Mouse (Mus musculus) limb, embryonic 10.5 days (tissue): ENCODE data around the gene Camta1. TPM values are rescaled to one million over a fixed set of nuclear protein-coding genes. Genes with fewer than 3 reads are reported as not detected.

ENCODE experiments used
- DNase-seq: peaks from one replicate; pipeline ENCODE4 v3.0.0-alpha.2; 2017; ENCODE audit warnings: low spot score
- H3K27ac ChIP-seq: fragments of 300-500 bp; sonication (generic); 2 replicates; pipeline ENCODE4 v1.5.1; 2016; ENCODE audit warnings: mild to moderate bottlenecking
- H3K27me3 ChIP-seq: fragments of 300-500 bp; sonication (generic); 2 replicates; pipeline ENCODE4 v1.6.1; 2016; ENCODE audit warnings: low read depth, mild to moderate bottlenecking; ENCODE audit not compliant: poor library complexity, severe bottlenecking
- H3K36me3 ChIP-seq: fragments of 300-500 bp; sonication (generic); 2 replicates; pipeline ENCODE4 v1.6.1; 2016; ENCODE audit warnings: mild to moderate bottlenecking, moderate library complexity
- H3K4me1 ChIP-seq: fragments of 300-500 bp; sonication (generic); 2 replicates; pipeline ENCODE4 v1.6.1; 2016
- H3K4me3 ChIP-seq: fragments of 300-500 bp; sonication (generic); 2 replicates; pipeline ENCODE4 v1.5.1; 2016; ENCODE audit warnings: mild to moderate bottlenecking, moderate library complexity
- H3K9me3 ChIP-seq: fragments of 300-500 bp; sonication (generic); replicated peaks from 2 replicates; pipeline ENCODE4 v1.6.1; 2016; ENCODE audit warnings: mild to moderate bottlenecking
- WGBS: fragments of 180-500 bp; shearing (Covaris S2); methylation state at CpG from one replicate; pipeline ENCODE4 v1.1.7; 2016; 5-methylcytosine and 5-hydroxymethylcytosine counted together
- polyA plus RNA-seq: library from polyadenylated mRNA; unstranded; fragments of >200 nt; fragmentation: Nextera tagmentation; extraction: Ambion mirVana; gene quantifications from 2 replicates; pipeline ENCODE4 v1.2.1, GENCODE M21; 2016

Gene Camta1
- polyA plus RNA-seq, 1 experiment from 2014 or later = 102 TPM

DNA sequence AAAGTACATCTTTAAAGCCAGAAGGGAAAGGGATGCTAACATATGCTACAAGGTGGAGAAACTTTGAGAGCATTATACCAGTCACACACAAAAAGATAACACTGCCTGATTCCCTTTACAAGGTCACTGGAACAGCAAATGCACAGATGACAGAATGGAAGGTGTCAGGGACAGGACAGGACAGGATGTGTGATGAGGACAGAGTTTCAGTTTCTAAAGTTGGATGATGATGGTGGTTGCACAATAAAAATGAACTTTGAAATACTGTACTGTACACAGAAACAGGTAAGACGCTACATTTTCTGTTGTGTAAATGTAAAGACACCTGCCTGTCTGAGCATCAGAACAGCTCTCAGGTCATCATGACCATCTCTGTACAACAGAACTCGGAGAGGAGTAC, 57.5 kb downstream of the Camta1 start:
- Histone ChIP-seq H3K4me1 (no peaks in the 10 kb centered on the region), H3K27ac (no peak overlapping the region), H3K9me3 (no peaks in the 10 kb centered on the region), H3K4me3 (no peak overlapping the region), H3K27me3 (no peaks in the 10 kb centered on the region), H3K36me3 (no peaks in the 10 kb centered on the region)
- 93% methylated on average over 2 of the region's 2 CpGs for WGBS
- DNase-seq = no peak

- no peak overlapping the region for H3K27ac ChIP-seq
- H3K36me3 ChIP-seq = no peaks in the 10 kb centered on the region
- H3K4me1 ChIP-seq = no peaks in the 10 kb centered on the region
- 88% methylated on average over 2 of the region's 2 CpGs for WGBS
- no peak for DNase-seq
- H3K27me3 ChIP-seq = no peaks in the 10 kb centered on the region
- H3K4me3 ChIP-seq = no peak overlapping the region
- no peaks in the 10 kb centered on the region for H3K9me3 ChIP-seq
Observed at GRCm38 (mm10) chr4:151798630-151799029, 63.0 kb downstream of the Camta1 start.

DNA sequence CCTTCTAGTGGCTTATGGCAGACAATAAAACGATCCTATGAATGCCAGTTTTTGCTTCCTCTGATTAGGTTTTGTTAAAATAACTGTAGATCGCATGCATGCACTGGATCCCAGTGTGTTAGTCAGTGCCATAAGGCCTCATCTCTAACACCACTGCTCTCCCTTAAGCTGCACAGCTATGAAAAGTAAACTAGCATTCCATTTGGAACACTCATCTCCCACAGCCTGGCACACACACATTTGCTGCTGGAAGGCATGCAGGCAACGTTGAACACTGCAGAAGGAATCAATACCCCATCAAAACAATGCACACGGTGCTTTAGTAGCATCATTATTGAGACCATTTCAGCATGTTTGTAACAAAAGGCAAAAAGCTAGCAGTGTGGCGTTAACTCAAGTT, 68.0 kb downstream of the Camta1 start:
- no peak overlapping the region for H3K27ac ChIP-seq
- 94% methylated on average over 5 of the region's 5 CpGs for WGBS
- H3K9me3 ChIP-seq = no peaks in the 10 kb centered on the region
- no peak for DNase-seq
- no peaks in the 10 kb centered on the region for H3K4me1 ChIP-seq
- peaks cover 14% of the 10 kb centered on the region for H3K36me3 ChIP-seq
- no peak overlapping the region for H3K4me3 ChIP-seq
- H3K27me3 ChIP-seq = no peaks in the 10 kb centered on the region

GRCm38 (mm10) chr4:151786946-151787705, 74.5 kb downstream of the Camta1 start:
- no peak for DNase-seq
- H3K36me3 ChIP-seq = peaks cover 32% of the 10 kb centered on the region
- WGBS = 92% methylated on average over 16 of the region's 16 CpGs
- H3K27me3 ChIP-seq = no peaks in the 10 kb centered on the region
- no peak overlapping the region for H3K4me3 ChIP-seq
- H3K27ac ChIP-seq = no peak overlapping the region
- H3K4me1 ChIP-seq = 0 out of 2 replicates have a peak, but pooled peaks cover 3% of the 10 kb centered on the region
- H3K9me3 ChIP-seq = no peaks in the 10 kb centered on the region

- Histone ChIP-seq H3K9me3 (no peaks in the 10 kb centered on the region), H3K4me3 (no peak overlapping the region), H3K27me3 (no peaks in the 10 kb centered on the region), H3K4me1 (no peaks in the 10 kb centered on the region), H3K27ac (no peak overlapping the region), H3K36me3 (no peaks in the 10 kb centered on the region)
- DNase-seq = no peak
- WGBS = 87% methylated on average over 6 of the region's 6 CpGs
Observed at GRCm38 (mm10) chr4:151780511-151780910, 81.2 kb downstream of the Camta1 start.

- DNase-seq = no peak
- H3K9me3 ChIP-seq = no peaks in the 10 kb centered on the region
- H3K27ac ChIP-seq = no peak overlapping the region
- no peaks in the 10 kb centered on the region for H3K27me3 ChIP-seq
- 85% methylated on average over 12 of the region's 12 CpGs for WGBS
- H3K36me3 ChIP-seq = no peaks in the 10 kb centered on the region
- H3K4me1 ChIP-seq = no peaks in the 10 kb centered on the region
- no peak overlapping the region for H3K4me3 ChIP-seq
Observed at GRCm38 (mm10) chr4:151779962-151780459, 81.7 kb downstream of the Camta1 start.

DNA sequence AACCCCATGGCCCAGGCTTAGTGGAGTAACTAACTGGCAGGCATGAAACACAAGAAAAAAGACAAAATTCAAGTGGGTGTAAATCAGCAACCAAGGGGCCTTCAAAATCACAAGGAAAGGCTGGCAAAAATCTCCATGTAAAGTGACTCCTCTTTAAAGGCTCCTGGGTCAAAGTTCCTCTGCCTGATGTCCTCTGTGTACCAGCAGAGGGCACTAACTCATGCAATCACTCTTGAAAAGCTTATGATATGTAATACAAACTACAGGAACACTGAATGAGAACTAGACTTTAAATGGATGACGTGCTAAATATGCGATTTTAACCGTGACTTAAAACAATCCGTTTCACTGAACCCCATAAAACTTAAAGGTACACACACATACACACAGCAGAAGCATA, 83.2 kb downstream of the Camta1 start:
- no peak for DNase-seq
- Histone ChIP-seq H3K4me1 (no peaks in the 10 kb centered on the region), H3K36me3 (no peaks in the 10 kb centered on the region), H3K4me3 (no peak overlapping the region), H3K9me3 (no peaks in the 10 kb centered on the region), H3K27ac (no peak overlapping the region), H3K27me3 (no peaks in the 10 kb centered on the region)
- 83% methylated on average over 4 of the region's 4 CpGs for WGBS

GRCm38 (mm10) chr4:151777451-151777850, 84.2 kb downstream of the Camta1 start:
- no peak overlapping the region for H3K27ac ChIP-seq
- H3K36me3 ChIP-seq = no peaks in the 10 kb centered on the region
- no peak for DNase-seq
- no peaks in the 10 kb centered on the region for H3K9me3 ChIP-seq
- H3K27me3 ChIP-seq = no peaks in the 10 kb centered on the region
- H3K4me3 ChIP-seq = no peak overlapping the region
- no peaks in the 10 kb centered on the region for H3K4me1 ChIP-seq
- 93% methylated on average over 6 of the region's 6 CpGs for WGBS

GRCm38 (mm10) chr4:151775441-151775840, 86.2 kb downstream of the Camta1 start:
- no peak overlapping the region for H3K27ac ChIP-seq
- 90% methylated on average over 7 of the region's 7 CpGs for WGBS
- no peaks in the 10 kb centered on the region for H3K27me3 ChIP-seq
- no peak for DNase-seq
- no peaks in the 10 kb centered on the region for H3K9me3 ChIP-seq
- H3K36me3 ChIP-seq = no peaks in the 10 kb centered on the region
- H3K4me1 ChIP-seq = no peaks in the 10 kb centered on the region
- no peak overlapping the region for H3K4me3 ChIP-seq

GRCm38 (mm10) chr4:151773651-151774050, 88.0 kb downstream of the Camta1 start:
- WGBS = 77% methylated on average over 3 of the region's 3 CpGs
- no peak overlapping the region for H3K4me3 ChIP-seq
- H3K27ac ChIP-seq = no peak overlapping the region
- no peaks in the 10 kb centered on the region for H3K27me3 ChIP-seq
- no peaks in the 10 kb centered on the region for H3K4me1 ChIP-seq
- no peak for DNase-seq
- H3K36me3 ChIP-seq = no peaks in the 10 kb centered on the region
- H3K9me3 ChIP-seq = no peaks in the 10 kb centered on the region

GRCm38 (mm10) chr4:151773007-151773406, 88.7 kb downstream of the Camta1 start:
- Histone ChIP-seq H3K27ac (no peak overlapping the region), H3K36me3 (no peaks in the 10 kb centered on the region), H3K27me3 (no peaks in the 10 kb centered on the region), H3K4me1 (no peaks in the 10 kb centered on the region), H3K4me3 (no peak overlapping the region), H3K9me3 (no peaks in the 10 kb centered on the region)
- DNase-seq = no peak
- 91% methylated on average over 5 of the region's 5 CpGs for WGBS

GRCm38 (mm10) chr4:151770697-151771096, 91.0 kb downstream of the Camta1 start:
- no peak overlapping the region for H3K4me3 ChIP-seq
- H3K4me1 ChIP-seq = no peaks in the 10 kb centered on the region
- H3K9me3 ChIP-seq = no peaks in the 10 kb centered on the region
- no peak for DNase-seq
- no peaks in the 10 kb centered on the region for H3K36me3 ChIP-seq
- H3K27ac ChIP-seq = no peak overlapping the region
- H3K27me3 ChIP-seq = no peaks in the 10 kb centered on the region
- WGBS = 90% methylated on average over 5 of the region's 5 CpGs

DNA sequence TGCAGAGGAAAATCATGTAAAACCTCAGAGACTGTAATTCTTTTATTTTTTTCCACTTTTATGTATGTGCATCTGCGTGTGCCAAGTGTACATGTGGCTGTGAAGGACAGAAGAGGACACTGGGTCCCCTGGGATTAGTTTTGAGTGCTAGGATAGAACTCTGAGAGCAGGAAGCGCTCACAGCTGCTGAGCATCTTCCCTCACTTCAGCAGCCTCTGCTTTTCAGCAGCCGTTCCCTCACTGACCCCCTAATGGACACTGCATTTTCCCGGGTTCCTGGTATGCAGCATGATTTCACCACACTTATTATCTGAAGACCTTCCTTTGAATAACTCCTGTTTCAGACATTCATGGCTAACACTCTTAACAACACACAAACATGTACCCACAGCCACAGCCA, 93.9 kb downstream of the Camta1 start:
- H3K27ac ChIP-seq = no peak overlapping the region
- H3K4me1 ChIP-seq = no peaks in the 10 kb centered on the region
- H3K36me3 ChIP-seq = no peaks in the 10 kb centered on the region
- WGBS = 87% methylated on average over 4 of the region's 4 CpGs
- H3K9me3 ChIP-seq = no peaks in the 10 kb centered on the region
- DNase-seq = no peak
- no peak overlapping the region for H3K4me3 ChIP-seq
- no peaks in the 10 kb centered on the region for H3K27me3 ChIP-seq

GRCm38 (mm10) chr4:151767361-151767760, 94.3 kb downstream of the Camta1 start:
- no peaks in the 10 kb centered on the region for H3K36me3 ChIP-seq
- H3K4me1 ChIP-seq = no peaks in the 10 kb centered on the region
- H3K27ac ChIP-seq = no peak overlapping the region
- H3K4me3 ChIP-seq = no peak overlapping the region
- no peaks in the 10 kb centered on the region for H3K9me3 ChIP-seq
- H3K27me3 ChIP-seq = no peaks in the 10 kb centered on the region
- WGBS = 94% methylated on average over 8 of the region's 8 CpGs
- DNase-seq = no peak
